Mouse (Mus musculus) intestine, postnatal 0 days (tissue): ENCODE data around the gene Usp10. TPM values are rescaled to one million over a fixed set of nuclear protein-coding genes. Genes with fewer than 3 reads are reported as not detected.

Experiments used
- ATAC-seq: fragments of 200-750 bp; cut with Nextera tagmentation; 2 replicates; pipeline ENCODE4 v1.8.0; 2017; ENCODE audit warnings: mild to moderate bottlenecking, moderate TSS enrichment, moderate library complexity
- H3K27ac ChIP-seq: fragments of 300-500 bp; sonication (generic); 2 replicates; pipeline ENCODE4 v1.5.1; 2014; ENCODE audit warnings: mild to moderate bottlenecking, low read depth, low read length, moderate library complexity
- H3K27me3 ChIP-seq: fragments of 300-500 bp; sonication (generic); replicated peaks from 2 replicates; pipeline ENCODE4 v1.6.1; 2014; ENCODE audit warnings: low read length, mixed read lengths; ENCODE audit not compliant: control insufficient read depth, insufficient read depth
- H3K36me3 ChIP-seq: fragments of 300-500 bp; sonication (generic); 2 replicates; pipeline ENCODE4 v1.6.1; 2014; ENCODE audit warnings: mild to moderate bottlenecking, moderate library complexity; ENCODE audit not compliant: control insufficient read depth, insufficient read depth
- H3K4me1 ChIP-seq: fragments of 300-500 bp; sonication (generic); replicated peaks from 2 replicates; pipeline ENCODE4 v1.6.1; 2014; ENCODE audit warnings: antibody characterized with exemption, low read length, mixed read lengths; ENCODE audit not compliant: control insufficient read depth, insufficient read depth
- H3K4me2 ChIP-seq: fragments of 300-500 bp; sonication (generic); replicated peaks from 2 replicates; pipeline ENCODE4 v1.6.1; 2014; ENCODE audit warnings: low read depth, mild to moderate bottlenecking, moderate library complexity
- H3K4me3 ChIP-seq: fragments of 300-500 bp; sonication (generic); 2 replicates; pipeline ENCODE4 v1.5.1; 2014; ENCODE audit warnings: low read depth, low read length
- H3K9ac ChIP-seq: fragments of 300-500 bp; sonication (generic); 2 replicates; pipeline ENCODE4 v1.6.1; 2014; ENCODE audit warnings: mild to moderate bottlenecking, low read depth, low read length
- H3K9me3 ChIP-seq: fragments of 300-500 bp; sonication (generic); 2 replicates; pipeline ENCODE4 v1.6.1; 2016; ENCODE audit warnings: mixed run types; ENCODE audit not compliant: control insufficient read depth
- CTCF ChIP-seq: sonication (generic); IDR thresholded peaks from 2 replicates; pipeline ENCODE4 v1.5.1; 2016; ENCODE audit warnings: low read depth, mild to moderate bottlenecking, control low read depth, antibody characterized with exemption, moderate library complexity
- WGBS: fragments of 180-500 bp; shearing (Covaris S2); extraction: QIAGEN DNeasy Blood & Tissue Kit; methylation state at CpG from one replicate; pipeline ENCODE4 v1.1.7; 2014; 5-methylcytosine and 5-hydroxymethylcytosine counted together
- polyA plus RNA-seq: library from polyadenylated mRNA; unstranded; fragments of >200 nt; fragmentation: Nextera tagmentation; extraction: Ambion mirVana; gene quantifications from 2 replicates; pipeline ENCODE4 v1.2.1, GENCODE M21; 2015

Gene Usp10
- polyA plus RNA-seq, 1 experiment from 2014 or later: 37.1 TPM

DNA sequence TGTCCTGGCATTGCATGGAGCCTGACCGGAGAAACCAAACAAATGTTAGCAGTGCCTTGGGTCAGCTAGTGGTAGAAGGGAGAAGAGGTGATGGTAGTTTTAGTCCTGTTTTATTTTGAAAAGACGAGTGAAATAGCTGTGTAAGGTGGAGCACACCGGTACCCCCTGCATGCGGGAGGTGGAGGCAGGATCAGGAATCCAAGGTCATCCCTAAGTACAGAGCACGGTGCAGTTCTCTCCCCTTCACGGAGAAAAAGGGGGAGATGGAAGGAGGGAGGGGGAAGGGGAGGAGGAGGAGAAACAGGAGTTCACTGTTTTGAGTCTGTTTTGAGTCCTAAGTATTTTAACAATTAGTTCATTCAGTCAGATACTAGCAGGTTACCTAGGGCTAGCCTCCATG lies 2.5 kb downstream of the Usp10 start:
- peak overlapping the region; percentile 84 for H3K4me2 ChIP-seq
- no peak overlapping the region for H3K4me3 ChIP-seq
- ATAC-seq: no peak
- no peak overlapping the region for H3K27ac ChIP-seq
- no peak for TF ChIP-seq CTCF
- peaks cover 7% of the 10 kb centered on the region; the same call in 1 of the 2 replicates for H3K4me1 ChIP-seq
- H3K9ac ChIP-seq: no peak overlapping the region
- 28% methylated on average over 6 of the region's 6 CpGs for WGBS
- H3K9me3 ChIP-seq: no peaks in the 10 kb centered on the region
- no peaks in the 10 kb centered on the region for H3K36me3 ChIP-seq
- H3K27me3 ChIP-seq: no peaks in the 10 kb centered on the region

DNA sequence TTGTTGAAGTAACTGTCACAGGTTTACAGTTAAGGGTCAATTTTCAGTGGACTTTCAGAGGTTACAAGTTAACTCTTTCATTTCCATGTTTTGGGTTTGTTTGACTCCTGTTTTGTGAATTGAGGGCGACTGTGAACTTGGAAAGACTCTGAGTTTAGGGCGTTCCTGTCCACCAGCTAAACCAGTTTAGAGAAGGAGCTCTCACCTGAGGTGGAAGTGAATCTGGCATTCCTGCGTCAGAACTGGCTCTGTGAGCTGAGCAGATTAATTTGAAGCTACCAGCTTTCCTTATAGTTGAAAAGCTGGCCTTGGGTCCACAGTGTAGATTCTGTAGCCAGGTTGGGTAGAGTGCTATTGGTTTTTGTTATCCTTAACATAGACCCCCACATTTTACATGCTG lies 3.0 kb downstream of the Usp10 start:
- Histone ChIP-seq H3K36me3 (no peaks in the 10 kb centered on the region), H3K4me3 (no peak overlapping the region), H3K9me3 (no peaks in the 10 kb centered on the region), H3K4me1 (peaks cover 7% of the 10 kb centered on the region; the same call in 1 of the 2 replicates), H3K27ac (no peak overlapping the region), H3K27me3 (no peaks in the 10 kb centered on the region), H3K4me2 (peak overlapping the region; percentile 84; the same call in 1 of the 2 replicates), H3K9ac (no peak overlapping the region)
- WGBS: 42% methylated on average over 3 of the region's 3 CpGs
- TF ChIP-seq CTCF: no peak
- ATAC-seq: no peak

DNA sequence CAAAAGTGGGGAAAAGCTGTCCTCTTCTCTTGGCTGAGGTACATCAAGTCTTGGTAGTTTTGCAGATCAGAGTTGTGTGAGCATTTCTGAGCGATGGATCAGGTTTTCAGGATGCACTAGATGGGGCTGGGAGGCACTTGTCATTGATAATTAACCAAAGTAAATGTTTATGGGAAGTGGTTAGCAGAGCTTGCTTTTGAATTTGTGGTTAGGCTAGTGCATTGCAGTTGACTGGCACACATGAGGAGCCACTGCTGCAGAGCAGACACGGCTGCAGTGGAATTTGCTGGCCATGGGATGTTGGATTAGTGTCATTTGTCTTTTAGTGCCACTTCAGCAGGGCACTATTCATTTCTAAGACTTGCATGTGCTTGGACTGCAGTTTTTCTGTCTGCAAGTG lies 4.0 kb downstream of the Usp10 start:
- ATAC-seq: no peak
- Histone ChIP-seq H3K4me2 (no peak overlapping the region), H3K27ac (no peak overlapping the region), H3K9me3 (no peaks in the 10 kb centered on the region), H3K4me1 (peaks cover 7% of the 10 kb centered on the region; the same call in 1 of the 2 replicates), H3K27me3 (no peaks in the 10 kb centered on the region), H3K4me3 (no peak overlapping the region), H3K9ac (no peak overlapping the region), H3K36me3 (no peaks in the 10 kb centered on the region)
- 22% methylated on average over 2 of the region's 2 CpGs for WGBS
- no peak for TF ChIP-seq CTCF

DNA sequence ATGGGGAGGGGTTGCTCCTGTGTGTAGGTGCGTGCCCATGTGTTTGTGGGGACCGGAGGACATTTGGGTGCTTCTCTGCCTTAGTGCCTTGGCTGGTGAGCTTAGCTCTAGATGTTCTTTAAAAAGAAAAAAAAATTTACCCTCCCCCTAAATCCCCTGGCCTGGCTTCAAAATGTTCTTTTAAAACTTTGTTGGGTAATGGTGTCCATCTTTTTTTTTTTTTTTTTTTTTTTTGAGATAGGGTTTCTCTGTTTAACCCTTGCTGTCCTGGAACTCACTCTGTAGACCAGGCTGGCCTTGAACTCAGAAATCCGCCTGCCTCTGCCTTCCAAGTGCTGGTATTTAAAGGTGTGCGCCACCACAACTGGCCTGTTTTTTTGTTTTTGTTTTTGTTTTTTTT lies 5.1 kb downstream of the Usp10 start:
- peaks cover 7% of the 10 kb centered on the region; the same call in 1 of the 2 replicates for H3K4me1 ChIP-seq
- H3K36me3 ChIP-seq: no peaks in the 10 kb centered on the region
- H3K4me3 ChIP-seq: no peak overlapping the region
- no peak overlapping the region for H3K4me2 ChIP-seq
- ATAC-seq: no peak
- H3K27ac ChIP-seq: no peak overlapping the region
- H3K9ac ChIP-seq: no peak overlapping the region
- no peaks in the 10 kb centered on the region for H3K27me3 ChIP-seq
- TF ChIP-seq CTCF: no peak
- WGBS: 82% methylated on average over 4 of the region's 4 CpGs
- no peaks in the 10 kb centered on the region for H3K9me3 ChIP-seq

DNA sequence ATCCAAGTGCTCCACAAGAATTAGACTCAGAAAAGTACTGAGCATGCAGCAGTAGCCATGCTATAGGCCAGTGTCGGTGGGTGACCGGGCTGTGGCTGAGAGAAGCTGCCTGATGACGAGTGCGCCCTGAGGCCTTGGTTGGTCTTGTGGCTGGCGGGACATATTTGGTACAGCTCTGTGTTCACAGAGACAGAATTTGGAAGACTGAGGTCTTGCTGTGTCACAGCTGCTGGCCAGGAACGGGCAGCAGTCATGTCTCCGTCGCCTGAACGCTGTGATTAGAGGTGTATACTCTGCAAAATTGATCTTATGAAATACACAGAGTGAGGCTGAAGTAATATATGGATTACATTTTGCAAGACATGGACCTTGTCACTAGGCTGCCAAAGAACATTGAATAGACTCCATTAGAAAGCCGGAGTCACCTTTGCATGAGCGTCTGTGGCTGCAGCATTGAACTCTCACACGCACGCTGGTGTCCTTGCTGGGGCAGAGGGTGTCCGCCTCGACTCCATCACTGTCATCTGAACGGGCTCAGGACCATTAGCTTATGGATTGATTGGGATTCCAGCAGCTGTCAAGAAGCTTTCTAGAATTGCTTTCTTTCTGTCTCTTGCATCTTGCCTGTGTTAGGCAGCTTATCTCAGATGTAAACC lies 6.2 kb downstream of the Usp10 start:
- no peaks in the 10 kb centered on the region for H3K9me3 ChIP-seq
- peak; percentile 57; the same call in 1 of the 2 replicates for ATAC-seq
- no peaks in the 10 kb centered on the region for H3K36me3 ChIP-seq

DNA sequence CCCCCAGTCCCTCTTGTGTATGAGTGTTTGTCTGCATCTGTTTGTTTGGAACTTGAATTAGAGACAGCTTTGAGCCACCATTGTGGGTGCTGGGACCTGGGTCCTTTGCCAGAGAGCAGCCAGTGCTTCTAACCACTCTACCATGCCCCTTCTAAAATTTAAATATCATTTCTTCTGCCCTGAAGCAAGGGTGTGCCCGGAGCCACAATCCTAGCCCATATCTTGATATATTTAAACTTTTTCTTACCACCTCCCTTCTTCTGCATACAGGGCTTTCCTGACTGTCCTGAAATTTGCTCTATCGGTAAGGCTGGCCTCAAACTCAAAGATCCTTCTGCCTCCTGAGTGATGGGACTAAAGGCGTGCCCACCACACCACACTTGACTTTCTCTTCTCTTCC lies 7.3 kb downstream of the Usp10 start:
- no peaks in the 10 kb centered on the region for H3K36me3 ChIP-seq
- TF ChIP-seq CTCF: no peak
- WGBS: 77% methylated on average over 3 of the region's 3 CpGs
- H3K4me2 ChIP-seq: no peak overlapping the region
- peaks cover 6% of the 10 kb centered on the region; the same call in 1 of the 2 replicates for H3K4me1 ChIP-seq
- H3K9ac ChIP-seq: no peak overlapping the region
- no peak overlapping the region for H3K27ac ChIP-seq
- H3K4me3 ChIP-seq: no peak overlapping the region
- H3K9me3 ChIP-seq: no peaks in the 10 kb centered on the region
- ATAC-seq: no peak
- H3K27me3 ChIP-seq: no peaks in the 10 kb centered on the region

More for the DNA sequence above, 6.2 kb downstream of the Usp10 start:
- H3K4me3 ChIP-seq: no peak overlapping the region
- peaks cover 7% of the 10 kb centered on the region; the same call in 1 of the 2 replicates for H3K4me1 ChIP-seq
- 0 out of 2 replicates have a peak overlapping the region, but pooled peaks have one; percentile 0 for H3K4me2 ChIP-seq
- no peak overlapping the region for H3K9ac ChIP-seq
- H3K27ac ChIP-seq: no peak overlapping the region
- H3K27me3 ChIP-seq: no peaks in the 10 kb centered on the region
- TF ChIP-seq CTCF: no peak
- WGBS: 54% methylated on average over 16 of the region's 16 CpGs
